Mouse (Mus musculus) Muller cell, postnatal 12 days (primary cell): ENCODE data around the gene Klk1b4.
A peak's percentile ranks its signal among the peaks of the same experiment; 100 is the strongest.

Experiments
- DNase-seq: peaks from one replicate; pipeline ENCODE4 v3.0.0-alpha.2; 2015; ENCODE audit errors: inconsistent ontology term

Klk1b4 gene

GRCm38 (mm10) chr7:44253023-44253616, 45.9 kb downstream of the Klk1b4 start:
- no peak for DNase-seq

- DNase-seq: no peak
These were observed 47.7 kb downstream of the Klk1b4 start for GRCm38 (mm10) chr7:44254930-44255329.

GRCm38 (mm10) chr7:44257278-44257677, 50.0 kb downstream of the Klk1b4 start, which contains the start of gene Acp4:
Gene Acp4 (minus strand): TSS chr7:44257378.
- DNase-seq: no peak

- DNase-seq: peak; percentile 7
These were observed 53.2 kb downstream of the Klk1b4 start for GRCm38 (mm10) chr7:44260410-44260809.

GRCm38 (mm10) chr7:44261147-44261546, 53.9 kb downstream of the Klk1b4 start, which contains the start of gene Gm15517:
Gene Gm15517 (plus strand): TSS chr7:44261447.
- DNase-seq: no peak
